In genomic region chr2:43769850-43770570, GRCm38 (mm10) we compare ENCODE assay signal across 19 mouse cellular contexts.
"Had no signal": no experiment of that assay in that cellular context is flagged by ENCODE, and none has a peak within 500 bp of the region (broad histone marks: within the 10 kb centered on the region; RNA-seq: fewer than 3 reads in every experiment).

No protein-coding gene starts in this region.

- H3K9ac ChIP-seq: lung, embryonic 15.5 days had no signal

- H3K36me3 ChIP-seq: lung, embryonic 15.5 days had no signal

- H3K4me2 ChIP-seq: lung, embryonic 15.5 days; midbrain, embryonic 11.5 days had no signal

- ATAC-seq: intestine, embryonic 16.5 days had no signal

- H3K9me3 ChIP-seq: lung, embryonic 15.5 days; megakaryocyte, embryonic 14.5 days had no signal

- DNase-seq: kidney, adult 18-20 months; kidney, postnatal 25 days; layer of hippocampus, adult 9-11 months; lung, adult 18-20 months; lung, postnatal 10 days; lung, postnatal 36 days; midbrain, embryonic 14.5 days; right cerebral cortex, postnatal 4 days; thymus, adult 2 months; thymus, postnatal 14 days; thymus, postnatal 4 days had no signal

- H3K27ac ChIP-seq: kidney, postnatal 0 days; layer of hippocampus, adult 2 months; left cerebral cortex, adult 2 months; lung, embryonic 15.5 days; stomach, postnatal 0 days had no signal

- H3K27me3 ChIP-seq: lung, embryonic 15.5 days; megakaryocyte, embryonic 14.5 days had no signal

- H3K4me1 ChIP-seq: lung, embryonic 15.5 days had no signal

- H3K4me3 ChIP-seq: layer of hippocampus, adult 2 months; left cerebral cortex, adult 2 months; lung, embryonic 15.5 days; megakaryocyte, embryonic 14.5 days had no signal
